In genomic region chr14:47751422-47752205, GRCm38 (mm10) we compare ENCODE assay signal across 8 mouse cellular contexts.
DNase-seq lines count a peak whose midpoint lies in the region; ATAC-seq and TF ChIP-seq lines count a peak whose summit lies in the region.
"Had no signal": no experiment of that assay in that cellular context is flagged by ENCODE, and none has a peak within 500 bp of the region (broad histone marks: within the 10 kb centered on the region; RNA-seq: fewer than 3 reads in every experiment).

No protein-coding gene starts in this region.

- no peak overlapping the region for H3K4me3 ChIP-seq in MEL (ENCODE audit: control insufficient read depth in 1 of 2, insufficient read depth in 1 of 2, low read depth in 2 of 2, low read length in 2 of 2)
- no peak overlapping the region for H3K4me3 ChIP-seq in lung, embryonic 16.5 days (ENCODE audit: low read length)
- H3K4me3 ChIP-seq: heart, embryonic 15.5 days had no signal

- TF ChIP-seq EP300 in MEL (IDR thresholded peaks at IDR 0.05; ENCODE audit: low read depth in 1 of 2, low read length in 2 of 2) = no peak

- no peaks in the 10 kb centered on the region for H3K9me3 ChIP-seq in MEL (replicated peaks; ENCODE audit: insufficient read depth, low read length)
- H3K9me3 ChIP-seq in lung, embryonic 16.5 days (ENCODE audit: control insufficient read depth, low read length) = no peaks in the 10 kb centered on the region
- H3K9me3 ChIP-seq: heart, embryonic 15.5 days had no signal

- H3K36me3 ChIP-seq in MEL (ENCODE audit: control insufficient read depth in 1 of 2, insufficient read depth in 2 of 2, low read length in 2 of 2) = no peaks in the 10 kb centered on the region
- H3K36me3 ChIP-seq in lung, embryonic 16.5 days (ENCODE audit: control insufficient read depth, insufficient read depth, low read length) = no peaks in the 10 kb centered on the region
- H3K36me3 ChIP-seq: heart, embryonic 15.5 days had no signal

- H3K27me3 ChIP-seq in MEL (ENCODE audit: control insufficient read depth in 1 of 2, insufficient read depth in 2 of 2, low read length in 2 of 2) = peaks cover 0 to 2% of the 10 kb centered on the region in 2 experiments; a peak in 1 of 4 replicates
- no peaks in the 10 kb centered on the region for H3K27me3 ChIP-seq in lung, embryonic 16.5 days (ENCODE audit: control insufficient read depth, insufficient read depth, low read depth, low read length)
- H3K27me3 ChIP-seq: heart, embryonic 15.5 days had no signal

- no peaks in the 10 kb centered on the region for H3K4me1 ChIP-seq in MEL (ENCODE audit: control insufficient read depth in 1 of 2, insufficient read depth in 2 of 2, low read length in 2 of 2)
- peaks cover 5% of the 10 kb centered on the region; the same call in 1 of the 2 replicates for H3K4me1 ChIP-seq in lung, embryonic 16.5 days (replicated peaks; ENCODE audit: control insufficient read depth, insufficient read depth, low read length)

- no peak for TF ChIP-seq POLR2A in MEL (IDR thresholded peaks at IDR 0.05; ENCODE audit: control insufficient read depth in 1 of 2, insufficient read depth in 1 of 2, low read depth in 1 of 2, low read length in 2 of 2, poor library complexity in 1 of 2)

- peak; percentile 53 for ATAC-seq in lung, embryonic 16.5 days (ENCODE audit: low read depth)

- DNase-seq in A20 (ENCODE audit: low read depth, low spot score) (peak; percentile 64), MEL (ENCODE audit: low read depth, low spot score) (peak; percentile 60)
- peak; percentile 22 for DNase-seq in cerebellum, adult 9-11 months
- peak; percentile 34 to 50 for DNase-seq in gastrocnemius, adult 8-10 months (ENCODE audit: low spot score in 2 of 2)
- DNase-seq in kidney, postnatal 14 days = peak; percentile 71
- DNase-seq in retina, postnatal 7 days (ENCODE audit: low read depth, low spot score) = peak; percentile 59

- H3K27ac ChIP-seq in MEL (ENCODE audit: control insufficient read depth, low read depth, low read length) = no peak overlapping the region
- no peak overlapping the region for H3K27ac ChIP-seq in lung, embryonic 16.5 days (ENCODE audit: low read length)
- H3K27ac ChIP-seq: heart, embryonic 15.5 days had no signal

- WGBS in lung, embryonic 16.5 days = 41% methylated on average over 8 of the region's 8 CpGs

- TF ChIP-seq RAD21 in MEL (IDR thresholded peaks at IDR 0.05; ENCODE audit: low read depth, low read length) = peak; percentile 77

- no peak overlapping the region for H3K4me2 ChIP-seq in lung, embryonic 16.5 days (ENCODE audit: low read depth, low read length)
- H3K4me2 ChIP-seq: heart, embryonic 15.5 days had no signal

- no peak overlapping the region for H3K9ac ChIP-seq in MEL (ENCODE audit: control insufficient read depth, low read depth, low read length, poor library complexity, severe bottlenecking)
- H3K9ac ChIP-seq in lung, embryonic 16.5 days (ENCODE audit: low read length) = no peak overlapping the region
- H3K9ac ChIP-seq: heart, embryonic 15.5 days had no signal

- no peaks in the 10 kb centered on the region for H3K79me2 ChIP-seq in MEL (ENCODE audit: control insufficient read depth, insufficient read depth, low read length, poor library complexity)

- TF ChIP-seq CTCF in MEL (IDR thresholded peaks at IDR 0.05 in 2 of 3, conservative IDR thresholded peaks at IDR 0.05 in 1 of 3; ENCODE audit: control insufficient read depth in 1 of 3, insufficient read depth in 1 of 3, low read depth in 2 of 3, low read length in 3 of 3, poor library complexity in 1 of 3, severe bottlenecking in 1 of 3) = peak in 2 of 3 experiments; percentile 29 to 73; a peak in 3 of 6 replicates

TF ChIP-seq in MEL, 35 proteins besides CTCF, POLR2A, EP300 and RAD21:
- no peak for TF ChIP-seq MEF2A (IDR thresholded peaks at IDR 0.05; ENCODE audit: extremely low read depth, insufficient replicate concordance, low read depth, low read length, poor library complexity, severe bottlenecking)
- TF ChIP-seq SMC3 (IDR thresholded peaks at IDR 0.05; ENCODE audit: low read depth, low read length) = peak; percentile 72
- TF ChIP-seq ZC3H11A (IDR thresholded peaks at IDR 0.05; ENCODE audit: low read depth, low read length) = peak; percentile 51
